Mouse (Mus musculus) T-helper 1 cell (primary cell): ENCODE measurements at regions not wholly inside any gene's neighbourhood (a gene's known extent, or its start where the extent isn't known, plus 50 kb on each side); places are given as distances from the start of the nearest gene placed in this dataset.

ENCODE experiments used
- in situ Hi-C: fragments of 300-600 bp; cut with MboI, MseI; formaldehyde crosslinking; loops from one replicate; pipeline ENCODE4 v1.15.1; 2025; ENCODE audit warnings: high pct_unique_total_duplicates

GRCm38 (mm10) chr3:148762541-148763225 is 227.7 kb downstream of the Adgrl2 start:
- in situ Hi-C loops: no loop called here

- in situ Hi-C loops: no loop called here
Observed at GRCm38 (mm10) chr3:148761586-148761985, 228.8 kb downstream of the Adgrl2 start.

GRCm38 (mm10) chr3:148759500-148759899 is 230.9 kb downstream of the Adgrl2 start:
- in situ Hi-C loops: no loop called here

- in situ Hi-C loops: no loop called here
Observed at GRCm38 (mm10) chr3:148746234-148746633, 244.1 kb downstream of the Adgrl2 start.

GRCm38 (mm10) chr3:148744651-148745050 is 245.7 kb downstream of the Adgrl2 start:
- in situ Hi-C loops: no loop called here

GRCm38 (mm10) chr3:148734194-148734749 is 256.1 kb downstream of the Adgrl2 start:
- in situ Hi-C loops: no loop called here

GRCm38 (mm10) chr3:148733227-148733854 is 257.0 kb downstream of the Adgrl2 start:
- in situ Hi-C loops: no loop called here

- in situ Hi-C loops: no loop called here
Observed at GRCm38 (mm10) chr3:148731436-148731835, 258.9 kb downstream of the Adgrl2 start.

- in situ Hi-C loops: no loop called here
Observed at GRCm38 (mm10) chr3:148729242-148729680, 261.1 kb downstream of the Adgrl2 start.

GRCm38 (mm10) chr3:148728513-148729241 is 261.7 kb downstream of the Adgrl2 start:
- in situ Hi-C loops: no loop called here

- in situ Hi-C loops: no loop called here
Observed at GRCm38 (mm10) chr3:148726596-148727331, 263.6 kb downstream of the Adgrl2 start.

- in situ Hi-C loops: no loop called here
Observed at GRCm38 (mm10) chr3:148696555-148696954, 293.8 kb downstream of the Adgrl2 start.

- in situ Hi-C loops: no loop called here
Observed at GRCm38 (mm10) chr3:148695453-148695852, 294.9 kb downstream of the Adgrl2 start.

- in situ Hi-C loops: no loop called here
Observed at GRCm38 (mm10) chr3:148683181-148683580, 307.2 kb downstream of the Adgrl2 start.

GRCm38 (mm10) chr3:148682445-148682994 is 307.8 kb downstream of the Adgrl2 start:
- in situ Hi-C loops: no loop called here

- in situ Hi-C loops: no loop called here
Observed at GRCm38 (mm10) chr3:148681186-148681585, 309.2 kb downstream of the Adgrl2 start.

GRCm38 (mm10) chr3:148680737-148681136 is 309.6 kb downstream of the Adgrl2 start:
- in situ Hi-C loops: no loop called here

- in situ Hi-C loops: no loop called here
Observed at GRCm38 (mm10) chr3:148680086-148680485, 310.3 kb downstream of the Adgrl2 start.

GRCm38 (mm10) chr3:148679121-148679520 is 311.2 kb downstream of the Adgrl2 start:
- in situ Hi-C loops: no loop called here

GRCm38 (mm10) chr3:148676025-148676424 is 314.3 kb downstream of the Adgrl2 start:
- in situ Hi-C loops: no loop called here

GRCm38 (mm10) chr3:148662888-148663477 is 327.4 kb downstream of the Adgrl2 start:
- in situ Hi-C loops: no loop called here
